Comparison of ENCODE assay signal across 9 mouse cellular contexts in the genomic region with DNA sequence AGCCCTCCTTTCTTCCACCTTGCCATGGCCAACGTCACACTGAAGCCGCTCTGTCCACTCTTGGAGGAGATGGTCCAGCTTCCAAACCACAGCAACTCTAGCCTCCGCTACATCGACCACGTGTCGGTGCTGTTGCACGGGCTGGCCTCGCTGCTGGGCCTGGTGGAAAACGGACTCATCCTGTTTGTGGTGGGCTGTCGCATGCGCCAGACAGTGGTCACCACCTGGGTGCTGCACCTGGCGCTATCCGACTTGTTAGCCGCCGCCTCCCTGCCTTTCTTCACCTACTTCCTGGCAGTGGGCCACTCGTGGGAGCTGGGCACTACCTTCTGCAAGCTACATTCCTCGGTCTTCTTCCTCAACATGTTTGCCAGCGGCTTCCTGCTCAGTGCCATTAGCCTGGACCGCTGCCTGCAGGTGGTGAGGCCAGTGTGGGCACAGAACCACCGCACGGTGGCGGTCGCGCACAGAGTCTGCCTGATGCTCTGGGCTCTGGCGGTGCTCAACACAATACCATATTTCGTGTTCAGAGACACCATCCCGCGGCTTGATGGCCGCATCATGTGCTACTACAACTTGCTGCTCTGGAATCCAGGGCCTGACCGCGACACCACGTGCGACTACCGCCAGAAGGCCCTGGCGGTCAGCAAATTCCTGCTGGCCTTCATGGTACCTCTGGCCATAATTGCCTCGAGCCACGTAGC. TPM values are rescaled to one million over a fixed set of nuclear protein-coding genes. Genes with fewer than 3 reads are reported as not detected.
A peak's percentile ranks its signal among the peaks of the same experiment; 100 is the strongest.
DNase-seq lines count a peak whose midpoint lies in the region; ATAC-seq and TF ChIP-seq lines count a peak whose summit lies in the region.
"Had no signal": no experiment of that assay in that cellular context is flagged by ENCODE, and none has a peak within 500 bp of the region (broad histone marks: within the 10 kb centered on the region; RNA-seq: fewer than 3 reads in every experiment).

No protein-coding gene starts in this region.

- 16% methylated on average over 37 of the region's 37 CpGs for WGBS in embryonic facial prominence, embryonic 11.5 days
- 17% methylated on average over 37 of the region's 37 CpGs for WGBS in heart, embryonic 13.5 days
- WGBS in kidney, postnatal 0 days: 18% methylated on average over 37 of the region's 37 CpGs
- WGBS in liver, embryonic 13.5 days (ENCODE audit: insufficient replicate concordance): 20% methylated on average over 36 of the region's 37 CpGs
- WGBS in neural tube, embryonic 11.5 days: 17% methylated on average over 37 of the region's 37 CpGs
- 24% methylated on average over 37 of the region's 37 CpGs for WGBS in stomach, postnatal 0 days

- peak overlapping the region; percentile 33 for H3K4me3 ChIP-seq in embryonic facial prominence, embryonic 11.5 days (ENCODE audit: low read depth, low read length)
- H3K4me3 ChIP-seq in heart, embryonic 13.5 days: peak overlapping the region; percentile 48
- peak overlapping the region; percentile 23 for H3K4me3 ChIP-seq in kidney, postnatal 0 days (replicated peaks; ENCODE audit: low read depth, low read length)
- peak overlapping the region; percentile 47 for H3K4me3 ChIP-seq in liver, embryonic 13.5 days (replicated peaks)
- peak overlapping the region; percentile 31 for H3K4me3 ChIP-seq in neural tube, embryonic 11.5 days (ENCODE audit: low read depth, low read length)
- peak overlapping the region; percentile 27 for H3K4me3 ChIP-seq in stomach, postnatal 0 days (ENCODE audit: low read depth, low read length)

- no peaks in the 10 kb centered on the region for H3K27me3 ChIP-seq in embryonic facial prominence, embryonic 11.5 days (ENCODE audit: control insufficient read depth, insufficient read depth, low read length)
- peaks cover 8% of the 10 kb centered on the region for H3K27me3 ChIP-seq in heart, embryonic 13.5 days (replicated peaks)
- no peaks in the 10 kb centered on the region for H3K27me3 ChIP-seq in kidney, postnatal 0 days (ENCODE audit: insufficient read depth, low read length)
- no peaks in the 10 kb centered on the region for H3K27me3 ChIP-seq in liver, embryonic 13.5 days
- no peaks in the 10 kb centered on the region for H3K27me3 ChIP-seq in neural tube, embryonic 11.5 days (ENCODE audit: control insufficient read depth, insufficient read depth, low read length)
- H3K27me3 ChIP-seq in stomach, postnatal 0 days (ENCODE audit: control insufficient read depth, insufficient read depth, low read length): no peaks in the 10 kb centered on the region
- H3K27me3 ChIP-seq: CH12.LX had no signal

- no peaks in the 10 kb centered on the region; the same call in 1 of the 2 replicates for H3K4me1 ChIP-seq in embryonic facial prominence, embryonic 11.5 days (ENCODE audit: control insufficient read depth, insufficient read depth, low read length)
- peaks cover 24% of the 10 kb centered on the region for H3K4me1 ChIP-seq in heart, embryonic 13.5 days
- H3K4me1 ChIP-seq in kidney, postnatal 0 days (replicated peaks; ENCODE audit: insufficient read depth, low read length): peaks cover 13% of the 10 kb centered on the region
- H3K4me1 ChIP-seq in liver, embryonic 13.5 days (replicated peaks): peaks cover 44% of the 10 kb centered on the region
- no peaks in the 10 kb centered on the region; the same call in 1 of the 2 replicates for H3K4me1 ChIP-seq in neural tube, embryonic 11.5 days (ENCODE audit: control insufficient read depth, insufficient read depth, low read length)
- peaks cover 3% of the 10 kb centered on the region for H3K4me1 ChIP-seq in stomach, postnatal 0 days (replicated peaks; ENCODE audit: control insufficient read depth, insufficient read depth)

- peak; percentile 71 to 72 for DNase-seq in left cerebral cortex, adult 18-20 months (ENCODE audit: low spot score in 2 of 2)
- no peak for DNase-seq in left cerebral cortex, adult 11 months (ENCODE audit: low spot score)
- peak; percentile 91 for DNase-seq in embryonic facial prominence, embryonic 11.5 days (ENCODE audit: low spot score)
- DNase-seq in kidney, postnatal 0 days (ENCODE audit: low spot score): peak; percentile 77
- DNase-seq in liver, embryonic 13.5 days: peak; percentile 69
- peak; percentile 90 for DNase-seq in neural tube, embryonic 11.5 days (ENCODE audit: low spot score)
- peak; percentile 88 for DNase-seq in stomach, postnatal 0 days (ENCODE audit: low spot score)

- peak overlapping the region; percentile 73 for H3K4me2 ChIP-seq in embryonic facial prominence, embryonic 11.5 days (ENCODE audit: low read depth, low read length)
- H3K4me2 ChIP-seq in heart, embryonic 13.5 days: peak overlapping the region; percentile 83
- peak overlapping the region; percentile 60 for H3K4me2 ChIP-seq in kidney, postnatal 0 days (ENCODE audit: low read length)
- peak overlapping the region; percentile 79 for H3K4me2 ChIP-seq in liver, embryonic 13.5 days
- H3K4me2 ChIP-seq in neural tube, embryonic 11.5 days (ENCODE audit: low read depth): peak overlapping the region; percentile 75
- peak overlapping the region; percentile 55 for H3K4me2 ChIP-seq in stomach, postnatal 0 days (replicated peaks; ENCODE audit: low read depth)

- no peak for TF ChIP-seq EP300 in stomach, postnatal 0 days (optimal IDR thresholded peaks at IDR 0.05)

- ATAC-seq in embryonic facial prominence, embryonic 11.5 days (replicated peaks; ENCODE audit: insufficient number of reproducible peaks, low FRiP score, low TSS enrichment, low read depth): peak; percentile 89
- ATAC-seq in heart, embryonic 13.5 days (ENCODE audit: extremely low read depth, insufficient number of reproducible peaks, low FRiP score, low TSS enrichment): peak; percentile 65
- ATAC-seq in kidney, postnatal 0 days (replicated peaks; ENCODE audit: low FRiP score, low read depth): peak; percentile 88
- ATAC-seq in liver, embryonic 13.5 days (ENCODE audit: low read depth): peak; percentile 72
- ATAC-seq in neural tube, embryonic 11.5 days (ENCODE audit: insufficient read depth, low FRiP score, low TSS enrichment): peak; percentile 96
- peak; percentile 87 for ATAC-seq in stomach, postnatal 0 days (ENCODE audit: low FRiP score, low TSS enrichment)

- no peak overlapping the region for H3K27ac ChIP-seq in embryonic facial prominence, embryonic 11.5 days (replicated peaks; ENCODE audit: low read depth, low read length)
- H3K27ac ChIP-seq in heart, embryonic 13.5 days (replicated peaks): no peak overlapping the region
- no peak overlapping the region for H3K27ac ChIP-seq in kidney, postnatal 0 days
- no peak overlapping the region for H3K27ac ChIP-seq in liver, embryonic 13.5 days
- peak overlapping the region; percentile 50; the same call in 1 of the 2 replicates for H3K27ac ChIP-seq in neural tube, embryonic 11.5 days (ENCODE audit: low read depth, low read length)
- no peak overlapping the region for H3K27ac ChIP-seq in stomach, postnatal 0 days (replicated peaks)

- TF ChIP-seq CTCF in kidney, postnatal 0 days (IDR thresholded peaks at IDR 0.05; ENCODE audit: low read depth): peak; percentile 82
- peak; percentile 86 for TF ChIP-seq CTCF in stomach, postnatal 0 days (IDR thresholded peaks at IDR 0.05; ENCODE audit: low read depth)

- H3K9ac ChIP-seq in embryonic facial prominence, embryonic 11.5 days (replicated peaks; ENCODE audit: low read length): peak overlapping the region; percentile 76
- peak overlapping the region; percentile 77 for H3K9ac ChIP-seq in heart, embryonic 13.5 days
- peak overlapping the region; percentile 44; the same call in 1 of the 2 replicates for H3K9ac ChIP-seq in kidney, postnatal 0 days (ENCODE audit: low read depth, low read length)
- peak overlapping the region; percentile 57 for H3K9ac ChIP-seq in liver, embryonic 13.5 days
- peak overlapping the region; percentile 66 for H3K9ac ChIP-seq in neural tube, embryonic 11.5 days (ENCODE audit: low read length)
- H3K9ac ChIP-seq in stomach, postnatal 0 days (ENCODE audit: low read length): no peak overlapping the region

- H3K9me3 ChIP-seq in embryonic facial prominence, embryonic 11.5 days (replicated peaks; ENCODE audit: control insufficient read depth, low read length): no peaks in the 10 kb centered on the region
- no peaks in the 10 kb centered on the region for H3K9me3 ChIP-seq in heart, embryonic 13.5 days
- no peaks in the 10 kb centered on the region for H3K9me3 ChIP-seq in kidney, postnatal 0 days (replicated peaks; ENCODE audit: low read length)
- no peaks in the 10 kb centered on the region for H3K9me3 ChIP-seq in liver, embryonic 13.5 days (replicated peaks)
- no peaks in the 10 kb centered on the region for H3K9me3 ChIP-seq in neural tube, embryonic 11.5 days (ENCODE audit: control insufficient read depth, low read length)
- H3K9me3 ChIP-seq in stomach, postnatal 0 days (ENCODE audit: control insufficient read depth, low read length): no peaks in the 10 kb centered on the region

- H3K36me3 ChIP-seq in embryonic facial prominence, embryonic 11.5 days (replicated peaks; ENCODE audit: control insufficient read depth, insufficient read depth, low read depth, low read length): peaks cover 12% of the 10 kb centered on the region; the same call in 1 of the 2 replicates
- H3K36me3 ChIP-seq in heart, embryonic 13.5 days: peaks cover 37% of the 10 kb centered on the region
- H3K36me3 ChIP-seq in kidney, postnatal 0 days (ENCODE audit: insufficient read depth, low read length): peaks cover 33% of the 10 kb centered on the region
- peaks cover 37% of the 10 kb centered on the region for H3K36me3 ChIP-seq in liver, embryonic 13.5 days
- peaks cover 10% of the 10 kb centered on the region for H3K36me3 ChIP-seq in neural tube, embryonic 11.5 days (ENCODE audit: control insufficient read depth, insufficient read depth, low read length)
- peaks cover 8% of the 10 kb centered on the region; the same call in 1 of the 2 replicates for H3K36me3 ChIP-seq in stomach, postnatal 0 days (ENCODE audit: control insufficient read depth, insufficient read depth, low read length)

RNA-seq across cellular contexts. Expression of a gene that starts 3.3 kb away (rescaled TPM):
- under 1 TPM in 1 of 2 experiments, not detected in 1; 0.23 TPM for total RNA-seq in left cerebral cortex, adult 18-20 months (2021)
- not detected in 2 replicates for polyA plus RNA-seq in embryonic facial prominence, embryonic 11.5 days (2014; fragmentation: Nextera tagmentation; extraction: Ambion mirVana)
- polyA plus RNA-seq in heart, embryonic 13.5 days (2015; fragmentation: Nextera tagmentation; extraction: Ambion mirVana): 0.11 TPM in 1 of 2 replicates, not detected in the other
- not detected in 2 replicates for polyA plus RNA-seq in kidney, postnatal 0 days (2015; fragmentation: Nextera tagmentation; extraction: Ambion mirVana)
- polyA plus RNA-seq in liver, embryonic 13.5 days (2015; fragmentation: Nextera tagmentation; extraction: Ambion mirVana): not detected in 2 replicates
- not detected in 2 replicates for polyA plus RNA-seq in neural tube, embryonic 11.5 days (2014; fragmentation: Nextera tagmentation; extraction: Ambion mirVana)
- polyA plus RNA-seq in stomach, postnatal 0 days (2015; fragmentation: Nextera tagmentation; extraction: Ambion mirVana): 0.06 and 0.07 TPM in 2 replicates

RNA-seq across cellular contexts. Expression of a gene that starts 8.8 kb away (rescaled TPM):
- total RNA-seq in left cerebral cortex, adult 18-20 months (2021): 1 to 10 TPM; 6.7 to 7.9 TPM
- 24.0 and 25.1 TPM in 2 replicates for polyA plus RNA-seq in embryonic facial prominence, embryonic 11.5 days (2014; fragmentation: Nextera tagmentation; extraction: Ambion mirVana)
- 18.8 and 19.9 TPM in 2 replicates for polyA plus RNA-seq in heart, embryonic 13.5 days (2015; fragmentation: Nextera tagmentation; extraction: Ambion mirVana)
- polyA plus RNA-seq in kidney, postnatal 0 days (2015; fragmentation: Nextera tagmentation; extraction: Ambion mirVana): 22.9 and 23.2 TPM in 2 replicates
- polyA plus RNA-seq in liver, embryonic 13.5 days (2015; fragmentation: Nextera tagmentation; extraction: Ambion mirVana): 23.4 and 25.3 TPM in 2 replicates
- 23.4 and 24.1 TPM in 2 replicates for polyA plus RNA-seq in neural tube, embryonic 11.5 days (2014; fragmentation: Nextera tagmentation; extraction: Ambion mirVana)
- 13.9 and 15.4 TPM in 2 replicates for polyA plus RNA-seq in stomach, postnatal 0 days (2015; fragmentation: Nextera tagmentation; extraction: Ambion mirVana)

RNA-seq across cellular contexts. Expression of a gene that starts 19.8 kb away (rescaled TPM):
- not detected for total RNA-seq in left cerebral cortex, adult 18-20 months (2021)
- not detected in 2 replicates for polyA plus RNA-seq in embryonic facial prominence, embryonic 11.5 days (2014; fragmentation: Nextera tagmentation; extraction: Ambion mirVana)
- 0.08 TPM in 1 of 2 replicates, not detected in the other for polyA plus RNA-seq in heart, embryonic 13.5 days (2015; fragmentation: Nextera tagmentation; extraction: Ambion mirVana)
- not detected in 2 replicates for polyA plus RNA-seq in kidney, postnatal 0 days (2015; fragmentation: Nextera tagmentation; extraction: Ambion mirVana)
- polyA plus RNA-seq in liver, embryonic 13.5 days (2015; fragmentation: Nextera tagmentation; extraction: Ambion mirVana): not detected in 2 replicates
- polyA plus RNA-seq in neural tube, embryonic 11.5 days (2014; fragmentation: Nextera tagmentation; extraction: Ambion mirVana): not detected in 2 replicates
- polyA plus RNA-seq in stomach, postnatal 0 days (2015; fragmentation: Nextera tagmentation; extraction: Ambion mirVana): 0.08 and 0.17 TPM in 2 replicates

RNA-seq across cellular contexts. Expression of a gene that starts 34.2 kb away (rescaled TPM):
- not detected for total RNA-seq in left cerebral cortex, adult 18-20 months (2021)
- polyA plus RNA-seq in embryonic facial prominence, embryonic 11.5 days (2014; fragmentation: Nextera tagmentation; extraction: Ambion mirVana): not detected in 2 replicates
- polyA plus RNA-seq in heart, embryonic 13.5 days (2015; fragmentation: Nextera tagmentation; extraction: Ambion mirVana): 0.15 TPM in 1 of 2 replicates, not detected in the other
- polyA plus RNA-seq in kidney, postnatal 0 days (2015; fragmentation: Nextera tagmentation; extraction: Ambion mirVana): 0.22 and 0.45 TPM in 2 replicates
- not detected in 2 replicates for polyA plus RNA-seq in liver, embryonic 13.5 days (2015; fragmentation: Nextera tagmentation; extraction: Ambion mirVana)
- polyA plus RNA-seq in neural tube, embryonic 11.5 days (2014; fragmentation: Nextera tagmentation; extraction: Ambion mirVana): not detected in 2 replicates
- 0.13 TPM in 1 of 2 replicates, not detected in the other for polyA plus RNA-seq in stomach, postnatal 0 days (2015; fragmentation: Nextera tagmentation; extraction: Ambion mirVana)
- total RNA-seq: CH12.LX had no signal

RNA-seq across cellular contexts. Expression of a gene that starts 45.2 kb away (rescaled TPM):
- 100 to 1,000 TPM; 207 to 211 TPM for total RNA-seq in left cerebral cortex, adult 18-20 months (2021)
- polyA plus RNA-seq in embryonic facial prominence, embryonic 11.5 days (2014; fragmentation: Nextera tagmentation; extraction: Ambion mirVana): 46.7 and 48.4 TPM in 2 replicates
- polyA plus RNA-seq in heart, embryonic 13.5 days (2015; fragmentation: Nextera tagmentation; extraction: Ambion mirVana): 30.3 TPM in 2 replicates
- polyA plus RNA-seq in kidney, postnatal 0 days (2015; fragmentation: Nextera tagmentation; extraction: Ambion mirVana): 30.6 and 35.2 TPM in 2 replicates
- polyA plus RNA-seq in liver, embryonic 13.5 days (2015; fragmentation: Nextera tagmentation; extraction: Ambion mirVana): 18.9 and 19.7 TPM in 2 replicates
- polyA plus RNA-seq in neural tube, embryonic 11.5 days (2014; fragmentation: Nextera tagmentation; extraction: Ambion mirVana): 47.3 and 56.8 TPM in 2 replicates
- 17.6 and 19.5 TPM in 2 replicates for polyA plus RNA-seq in stomach, postnatal 0 days (2015; fragmentation: Nextera tagmentation; extraction: Ambion mirVana)
